Mouse (Mus musculus): ENCODE measurements around the gene Chst3. TPM values are rescaled to one million over a fixed set of nuclear protein-coding genes. Genes with fewer than 3 reads are reported as not detected.
A peak's percentile ranks its signal among the peaks of the same experiment; 100 is the strongest.

Chst3 gene
- polyA plus RNA-seq, 1 experiment from 2014 or later = 1.3 TPM

GRCm38 (mm10) chr10:60197406-60197821, 21.6 kb downstream of the Chst3 start:
- DNase-seq (ENCODE audit: low spot score) (no peak), ATAC-seq (replicated peaks; ENCODE audit: low FRiP score, low TSS enrichment, low read depth) (no peak)
- 58% methylated on average over 10 of the region's 10 CpGs for WGBS

GRCm38 (mm10) chr10:60196971-60197370, 22.1 kb downstream of the Chst3 start:
- ATAC-seq (replicated peaks; ENCODE audit: low FRiP score, low TSS enrichment, low read depth) (no peak), DNase-seq (ENCODE audit: low spot score) (no peak)
- H3K27ac ChIP-seq (ENCODE audit: low read depth) = peak overlapping the region; percentile 9; the same call in 1 of the 2 replicates
- no peaks in the 10 kb centered on the region for H3K27me3 ChIP-seq (replicated peaks; ENCODE audit: control insufficient read depth, insufficient read depth, low read length)
- WGBS = 54% methylated on average over 5 of the region's 5 CpGs
- H3K9me3 ChIP-seq (ENCODE audit: control insufficient read depth, low read length) = no peaks in the 10 kb centered on the region
- peaks cover 37% of the 10 kb centered on the region for H3K4me1 ChIP-seq (replicated peaks; ENCODE audit: control insufficient read depth, insufficient read depth, low read length)
- no peaks in the 10 kb centered on the region for H3K36me3 ChIP-seq (ENCODE audit: control insufficient read depth, insufficient read depth, low read length)
- no peak overlapping the region for H3K9ac ChIP-seq (ENCODE audit: low read length)
- no peak overlapping the region for H3K4me2 ChIP-seq (ENCODE audit: low read length)
- no peak overlapping the region for H3K4me3 ChIP-seq (ENCODE audit: low read depth, low read length)

More at GRCm38 (mm10) chr10:60197406-60197821, 21.6 kb downstream of the Chst3 start:
- Histone ChIP-seq H3K4me2 (ENCODE audit: low read length) (no peak overlapping the region), H3K27ac (ENCODE audit: low read depth) (peak overlapping the region; percentile 48; the same call in 1 of the 2 replicates), H3K9me3 (ENCODE audit: control insufficient read depth, low read length) (no peaks in the 10 kb centered on the region), H3K27me3 (replicated peaks; ENCODE audit: control insufficient read depth, insufficient read depth, low read length) (no peaks in the 10 kb centered on the region), H3K4me1 (replicated peaks; ENCODE audit: control insufficient read depth, insufficient read depth, low read length) (peaks cover 34% of the 10 kb centered on the region), H3K4me3 (ENCODE audit: low read depth, low read length) (no peak overlapping the region), H3K9ac (ENCODE audit: low read length) (no peak overlapping the region), H3K36me3 (ENCODE audit: control insufficient read depth, insufficient read depth, low read length) (no peaks in the 10 kb centered on the region)

- DNase-seq (ENCODE audit: low spot score) (no peak), ATAC-seq (replicated peaks; ENCODE audit: low FRiP score, low TSS enrichment, low read depth) (no peak)
- Histone ChIP-seq H3K36me3 (ENCODE audit: control insufficient read depth, insufficient read depth, low read length) (no peaks in the 10 kb centered on the region), H3K9me3 (ENCODE audit: control insufficient read depth, low read length) (no peaks in the 10 kb centered on the region), H3K4me2 (ENCODE audit: low read length) (no peak overlapping the region), H3K9ac (ENCODE audit: low read length) (no peak overlapping the region), H3K4me3 (ENCODE audit: low read depth, low read length) (no peak overlapping the region), H3K27me3 (replicated peaks; ENCODE audit: control insufficient read depth, insufficient read depth, low read length) (no peaks in the 10 kb centered on the region), H3K4me1 (replicated peaks; ENCODE audit: control insufficient read depth, insufficient read depth, low read length) (peaks cover 38% of the 10 kb centered on the region), H3K27ac (ENCODE audit: low read depth) (peak overlapping the region; percentile 85; the same call in 1 of the 2 replicates)
- WGBS = 21% methylated on average over 4 of the region's 4 CpGs
Observed at GRCm38 (mm10) chr10:60195087-60195486, 24.0 kb downstream of the Chst3 start.

GRCm38 (mm10) chr10:60193532-60194423, 25.3 kb downstream of the Chst3 start:
- peak overlapping the region; percentile 47 for H3K4me2 ChIP-seq (ENCODE audit: low read length)
- H3K9ac ChIP-seq (ENCODE audit: low read length) = peak overlapping the region; percentile 8; the same call in 1 of the 2 replicates
- no peaks in the 10 kb centered on the region for H3K9me3 ChIP-seq (ENCODE audit: control insufficient read depth, low read length)
- H3K36me3 ChIP-seq (ENCODE audit: control insufficient read depth, insufficient read depth, low read length) = no peaks in the 10 kb centered on the region
- H3K4me3 ChIP-seq (ENCODE audit: low read depth, low read length) = 0 out of 2 replicates have a peak overlapping the region, but pooled peaks have one; percentile 2
- ATAC-seq (replicated peaks; ENCODE audit: low FRiP score, low TSS enrichment, low read depth) (peak; percentile 84), DNase-seq (ENCODE audit: low spot score) (peak; percentile 82)
- peaks cover 38% of the 10 kb centered on the region for H3K4me1 ChIP-seq (replicated peaks; ENCODE audit: control insufficient read depth, insufficient read depth, low read length)
- no peaks in the 10 kb centered on the region for H3K27me3 ChIP-seq (replicated peaks; ENCODE audit: control insufficient read depth, insufficient read depth, low read length)
- 8% methylated on average over 19 of the region's 19 CpGs for WGBS
- peak overlapping the region; percentile 85 for H3K27ac ChIP-seq (ENCODE audit: low read depth)

- DNase-seq (ENCODE audit: low spot score) (peak; percentile 94), ATAC-seq (replicated peaks; ENCODE audit: low FRiP score, low TSS enrichment, low read depth) (0 out of 2 replicates have a peak, but pooled peaks have one; percentile 26)
- Histone ChIP-seq H3K27ac (ENCODE audit: low read depth) (no peak overlapping the region), H3K4me2 (ENCODE audit: low read length) (peak overlapping the region; percentile 54), H3K4me3 (ENCODE audit: low read depth, low read length) (no peak overlapping the region), H3K4me1 (replicated peaks; ENCODE audit: control insufficient read depth, insufficient read depth, low read length) (peaks cover 38% of the 10 kb centered on the region), H3K9me3 (ENCODE audit: control insufficient read depth, low read length) (no peaks in the 10 kb centered on the region), H3K9ac (ENCODE audit: low read length) (no peak overlapping the region), H3K36me3 (ENCODE audit: control insufficient read depth, insufficient read depth, low read length) (no peaks in the 10 kb centered on the region), H3K27me3 (replicated peaks; ENCODE audit: control insufficient read depth, insufficient read depth, low read length) (no peaks in the 10 kb centered on the region)
- under 1% methylated on average over 17 of the region's 17 CpGs for WGBS
Observed at GRCm38 (mm10) chr10:60191796-60192195, 27.3 kb downstream of the Chst3 start.

- H3K36me3 ChIP-seq (ENCODE audit: control insufficient read depth, insufficient read depth, low read length) = no peaks in the 10 kb centered on the region
- no peak for ATAC-seq (replicated peaks; ENCODE audit: low FRiP score, low TSS enrichment, low read depth)
- no peak overlapping the region for H3K9ac ChIP-seq (ENCODE audit: low read length)
- H3K4me3 ChIP-seq (ENCODE audit: low read depth, low read length) = no peak overlapping the region
- H3K27me3 ChIP-seq (replicated peaks; ENCODE audit: control insufficient read depth, insufficient read depth, low read length) = no peaks in the 10 kb centered on the region
- WGBS = 88% methylated on average over 6 of the region's 6 CpGs
- H3K9me3 ChIP-seq (ENCODE audit: control insufficient read depth, low read length) = no peaks in the 10 kb centered on the region
- no peak overlapping the region for H3K4me2 ChIP-seq (ENCODE audit: low read length)
- H3K27ac ChIP-seq (ENCODE audit: low read depth) = no peak overlapping the region
- H3K4me1 ChIP-seq (replicated peaks; ENCODE audit: control insufficient read depth, insufficient read depth, low read length) = peaks cover 20% of the 10 kb centered on the region
- DNase-seq (ENCODE audit: low spot score) = no peak
Observed at GRCm38 (mm10) chr10:60189534-60190186, 29.4 kb downstream of the Chst3 start.

- DNase-seq (ENCODE audit: low spot score) (no peak), ATAC-seq (replicated peaks; ENCODE audit: low FRiP score, low TSS enrichment, low read depth) (no peak)
- H3K9me3 ChIP-seq (ENCODE audit: control insufficient read depth, low read length) = no peaks in the 10 kb centered on the region
- H3K36me3 ChIP-seq (ENCODE audit: control insufficient read depth, insufficient read depth, low read length) = peaks cover 5% of the 10 kb centered on the region
- no peak overlapping the region for H3K4me2 ChIP-seq (ENCODE audit: low read length)
- H3K9ac ChIP-seq (ENCODE audit: low read length) = no peak overlapping the region
- no peak overlapping the region for H3K4me3 ChIP-seq (ENCODE audit: low read depth, low read length)
- H3K4me1 ChIP-seq (replicated peaks; ENCODE audit: control insufficient read depth, insufficient read depth, low read length) = no peaks in the 10 kb centered on the region
- no peak overlapping the region for H3K27ac ChIP-seq (ENCODE audit: low read depth)
- H3K27me3 ChIP-seq (replicated peaks; ENCODE audit: control insufficient read depth, insufficient read depth, low read length) = no peaks in the 10 kb centered on the region
- 73% methylated on average over 44 of the region's 44 CpGs for WGBS
Observed at GRCm38 (mm10) chr10:60186191-60186945, 32.7 kb downstream of the Chst3 start.

GRCm38 (mm10) chr10:60185023-60185709, 33.9 kb downstream of the Chst3 start:
- 84% methylated on average over 10 of the region's 10 CpGs for WGBS
- H3K27me3 ChIP-seq (replicated peaks; ENCODE audit: control insufficient read depth, insufficient read depth, low read length) = no peaks in the 10 kb centered on the region
- no peak overlapping the region; the same call in 1 of the 2 replicates for H3K9ac ChIP-seq (ENCODE audit: low read length)
- no peak for DNase-seq (ENCODE audit: low spot score)
- H3K36me3 ChIP-seq (ENCODE audit: control insufficient read depth, insufficient read depth, low read length) = peaks cover 5% of the 10 kb centered on the region
- no peak; the same call in 1 of the 2 replicates for ATAC-seq (replicated peaks; ENCODE audit: low FRiP score, low TSS enrichment, low read depth)
- H3K4me2 ChIP-seq (ENCODE audit: low read length) = no peak overlapping the region
- H3K4me1 ChIP-seq (replicated peaks; ENCODE audit: control insufficient read depth, insufficient read depth, low read length) = no peaks in the 10 kb centered on the region
- no peak overlapping the region for H3K4me3 ChIP-seq (ENCODE audit: low read depth, low read length)
- H3K27ac ChIP-seq (ENCODE audit: low read depth) = no peak overlapping the region
- H3K9me3 ChIP-seq (ENCODE audit: control insufficient read depth, low read length) = no peaks in the 10 kb centered on the region

All from intestine, embryonic 14.5 days (tissue).